Mouse (Mus musculus) lung, embryonic 14.5 days (tissue): Measurements from ENCODE around the gene Rplp0. TPM values are rescaled to one million over a fixed set of nuclear protein-coding genes. Genes with fewer than 3 reads are reported as not detected.
A peak's percentile ranks its signal among the peaks of the same experiment; 100 is the strongest.

Experiments
- ATAC-seq: fragments of 200-750 bp; cut with Nextera tagmentation; 2 replicates; pipeline ENCODE4 v1.8.0; 2017; ENCODE audit warnings: mild to moderate bottlenecking, moderate TSS enrichment, moderate library complexity; ENCODE audit not compliant: insufficient read depth
- DNase-seq: peaks from one replicate; pipeline ENCODE4 v3.0.0-alpha.2; 2015
- H3K27ac ChIP-seq: fragments of 300-500 bp; sonication (generic); 2 replicates; pipeline ENCODE4 v1.5.1; 2014; ENCODE audit warnings: low read depth, mild to moderate bottlenecking, moderate library complexity
- H3K27me3 ChIP-seq: fragments of 300-500 bp; sonication (generic); 2 replicates; pipeline ENCODE4 v1.6.1; 2014; ENCODE audit warnings: low read length, control low read depth; ENCODE audit not compliant: insufficient read depth
- H3K36me3 ChIP-seq: fragments of 300-500 bp; sonication (generic); 2 replicates; pipeline ENCODE4 v1.6.1; 2014; ENCODE audit warnings: control low read depth; ENCODE audit not compliant: insufficient read depth
- H3K4me1 ChIP-seq: fragments of 300-500 bp; sonication (generic); 2 replicates; pipeline ENCODE4 v1.6.1; 2014; ENCODE audit warnings: antibody characterized with exemption, control low read depth; ENCODE audit not compliant: insufficient read depth
- H3K4me2 ChIP-seq: fragments of 300-500 bp; sonication (generic); 2 replicates; pipeline ENCODE4 v1.6.1; 2014; ENCODE audit warnings: mild to moderate bottlenecking
- H3K4me3 ChIP-seq: fragments of 300-500 bp; sonication (generic); 2 replicates; pipeline ENCODE4 v1.5.1; 2014; ENCODE audit warnings: low read depth, low read length
- H3K9ac ChIP-seq: fragments of 300-500 bp; sonication (generic); 2 replicates; pipeline ENCODE4 v1.6.1; 2014
- H3K9me3 ChIP-seq: fragments of 300-500 bp; sonication (generic); 2 replicates; pipeline ENCODE4 v1.6.1; 2016; ENCODE audit warnings: low read depth, low read length, control low read depth
- CTCF ChIP-seq: IDR thresholded peaks from 2 replicates; pipeline ENCODE4 v1.5.1; 2016; ENCODE audit warnings: antibody characterized with exemption, low read depth
- WGBS: fragments of 180-500 bp; shearing (Covaris S2); extraction: QIAGEN DNeasy Blood & Tissue Kit; methylation state at CpG from one replicate; pipeline ENCODE4 v1.1.7; 2014; 5-methylcytosine and 5-hydroxymethylcytosine counted together
- polyA plus RNA-seq: library from polyadenylated mRNA; unstranded; fragments of >200 nt; fragmentation: Nextera tagmentation; extraction: Ambion mirVana; gene quantifications from 2 replicates; pipeline ENCODE4 v1.2.1, GENCODE M21; 2014

Rplp0 gene
- polyA plus RNA-seq, 1 experiment from 2014 or later = 1,954 TPM

DNA sequence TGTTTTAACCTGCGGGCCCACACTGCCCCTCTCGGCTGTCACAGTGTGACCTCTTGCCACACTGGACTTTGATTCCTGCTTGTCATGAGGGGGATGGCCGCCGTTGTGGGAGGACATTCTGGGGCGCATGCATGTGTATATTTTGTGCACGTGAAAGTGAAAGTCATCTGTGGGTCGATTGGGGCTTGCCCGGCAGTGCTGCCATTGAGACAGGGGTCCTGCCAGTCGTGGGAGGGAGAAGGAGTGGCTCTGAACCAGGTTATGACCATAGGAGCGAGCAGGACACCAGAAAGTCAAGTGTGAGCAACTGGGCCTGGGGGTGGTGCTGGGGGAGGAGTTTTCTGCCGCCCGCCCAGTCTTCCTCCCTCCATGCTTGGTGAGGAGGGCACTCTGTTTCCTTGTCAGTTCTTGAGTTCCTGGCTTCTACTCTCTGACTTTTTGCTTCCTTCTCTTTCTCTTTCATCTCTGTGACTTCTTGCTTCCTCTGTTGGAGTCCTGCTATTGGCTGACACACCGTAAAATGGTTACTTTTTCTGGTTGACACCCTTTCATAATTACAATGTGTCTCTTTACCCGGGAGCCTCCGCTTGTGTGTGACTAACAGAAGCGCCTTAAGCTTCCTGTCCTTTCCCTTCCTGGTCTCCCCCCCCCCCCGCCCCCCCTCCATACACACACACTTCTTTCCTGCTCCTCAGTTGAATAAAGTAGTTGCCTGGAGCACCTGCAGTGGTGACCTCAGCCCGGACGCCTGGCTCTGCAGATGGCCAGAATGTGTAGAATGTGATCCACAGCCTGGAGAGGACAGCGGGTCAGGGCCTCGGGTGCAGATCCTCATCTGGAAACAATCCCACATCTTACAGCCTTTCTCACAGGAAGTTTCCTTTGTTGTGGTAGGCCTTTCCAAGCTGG lies 37.5 kb upstream of the Rplp0 start:
- no peaks in the 10 kb centered on the region for H3K9me3 ChIP-seq
- H3K27ac ChIP-seq = peak overlapping the region; percentile 78
- TF ChIP-seq CTCF = no peak
- H3K27me3 ChIP-seq = no peaks in the 10 kb centered on the region
- 37% methylated on average over 21 of the region's 21 CpGs for WGBS
- H3K4me3 ChIP-seq = no peak overlapping the region
- H3K36me3 ChIP-seq = 0 out of 2 replicates have a peak, but pooled peaks cover 8% of the 10 kb centered on the region
- H3K4me1 ChIP-seq = peaks cover 24% of the 10 kb centered on the region
- no peak overlapping the region for H3K9ac ChIP-seq
- ATAC-seq = no peak
- peak overlapping the region; percentile 35 for H3K4me2 ChIP-seq
- DNase-seq = peak; percentile 68

DNA sequence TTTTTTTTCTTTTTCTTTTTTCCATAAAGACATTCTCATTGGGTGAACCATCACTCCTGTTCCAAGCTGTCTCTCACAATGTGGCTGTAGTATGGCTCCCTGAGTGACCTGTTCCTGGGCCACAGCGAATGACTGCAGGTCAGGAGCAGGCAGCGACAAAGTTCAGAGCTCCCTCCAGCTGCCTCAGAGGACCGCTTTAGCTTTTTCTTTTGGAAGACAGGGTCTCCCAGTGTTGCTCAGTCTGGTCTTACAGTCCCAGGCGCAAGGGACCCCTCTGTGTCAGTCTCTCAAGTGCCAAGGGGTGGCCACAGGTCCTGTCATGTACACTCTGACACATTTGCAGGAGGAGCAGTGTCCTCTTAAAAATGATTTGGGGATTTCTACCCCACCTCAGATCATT lies 36.7 kb upstream of the Rplp0 start:
- WGBS = 80% methylated on average over 4 of the region's 4 CpGs
- TF ChIP-seq CTCF = no peak
- ATAC-seq (no peak), DNase-seq (no peak)
- Histone ChIP-seq H3K9ac (no peak overlapping the region), H3K9me3 (no peaks in the 10 kb centered on the region), H3K27me3 (no peaks in the 10 kb centered on the region), H3K36me3 (0 out of 2 replicates have a peak, but pooled peaks cover 5% of the 10 kb centered on the region), H3K4me3 (no peak overlapping the region), H3K4me2 (no peak overlapping the region), H3K4me1 (peaks cover 24% of the 10 kb centered on the region), H3K27ac (peak overlapping the region; percentile 78)

DNA sequence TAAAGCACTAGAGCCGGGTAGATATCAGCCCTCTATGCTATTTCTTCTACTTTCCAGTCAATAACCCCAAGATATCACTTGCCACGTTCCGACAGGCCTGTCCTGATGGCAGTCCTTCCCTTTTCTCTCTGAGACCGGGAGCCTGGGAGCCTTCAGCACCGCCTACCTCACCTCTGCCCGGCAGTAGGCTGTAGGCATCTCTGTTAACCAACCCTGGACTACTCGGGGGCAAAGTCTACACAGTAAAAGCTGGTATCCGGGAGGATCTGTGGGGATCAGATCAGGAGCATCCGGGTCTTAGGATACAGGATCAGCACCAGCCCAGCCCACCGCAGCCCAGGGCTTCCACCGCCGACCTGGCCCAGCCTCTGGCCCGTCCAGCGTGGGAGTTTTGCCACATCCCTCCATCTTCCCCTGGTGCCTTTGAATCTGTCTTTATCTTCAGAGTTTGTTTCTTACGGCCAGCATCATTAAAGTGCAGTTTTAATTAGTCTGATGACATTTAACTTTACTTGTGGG lies 36.2 kb upstream of the Rplp0 start:
- H3K27me3 ChIP-seq = no peaks in the 10 kb centered on the region
- no peak overlapping the region for H3K4me3 ChIP-seq
- peak overlapping the region; percentile 78 for H3K27ac ChIP-seq
- peaks cover 24% of the 10 kb centered on the region for H3K4me1 ChIP-seq
- no peaks in the 10 kb centered on the region for H3K9me3 ChIP-seq
- H3K36me3 ChIP-seq = 0 out of 2 replicates have a peak, but pooled peaks cover 3% of the 10 kb centered on the region
- DNase-seq (no peak), ATAC-seq (no peak)
- TF ChIP-seq CTCF = no peak
- WGBS = 56% methylated on average over 15 of the region's 15 CpGs
- no peak overlapping the region for H3K4me2 ChIP-seq
- H3K9ac ChIP-seq = no peak overlapping the region

DNA sequence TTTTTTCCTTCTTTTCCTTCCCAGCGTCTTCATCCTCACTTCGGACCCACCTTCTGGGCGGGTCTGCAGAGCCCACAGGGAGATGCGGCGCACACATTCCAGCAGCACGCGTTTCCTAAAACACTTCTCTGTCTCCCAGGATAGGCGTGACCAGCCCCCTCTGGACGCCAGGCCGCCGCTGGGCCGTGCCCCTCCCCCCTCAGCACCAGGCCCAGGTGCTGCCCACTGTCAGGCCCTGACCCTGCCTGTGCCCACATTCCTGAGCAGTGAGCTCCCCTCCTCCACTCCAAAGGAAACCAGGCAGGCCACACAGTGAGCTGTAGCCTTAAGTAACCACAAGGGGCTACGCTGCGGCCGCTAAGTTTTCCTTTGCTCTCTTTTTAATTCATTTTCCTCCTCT lies 35.3 kb upstream of the Rplp0 start:
- DNase-seq (peak; percentile 75), ATAC-seq (peak; percentile 73)
- H3K27ac ChIP-seq = peak overlapping the region; percentile 74
- H3K4me3 ChIP-seq = no peak overlapping the region
- no peaks in the 10 kb centered on the region for H3K9me3 ChIP-seq
- peak overlapping the region; percentile 48 for H3K4me2 ChIP-seq
- no peaks in the 10 kb centered on the region for H3K36me3 ChIP-seq
- no peaks in the 10 kb centered on the region for H3K27me3 ChIP-seq
- WGBS = 6% methylated on average over 15 of the region's 15 CpGs
- peaks cover 28% of the 10 kb centered on the region for H3K4me1 ChIP-seq
- H3K9ac ChIP-seq = peak overlapping the region; percentile 37; the same call in 1 of the 2 replicates
- TF ChIP-seq CTCF = peak; percentile 66

DNA sequence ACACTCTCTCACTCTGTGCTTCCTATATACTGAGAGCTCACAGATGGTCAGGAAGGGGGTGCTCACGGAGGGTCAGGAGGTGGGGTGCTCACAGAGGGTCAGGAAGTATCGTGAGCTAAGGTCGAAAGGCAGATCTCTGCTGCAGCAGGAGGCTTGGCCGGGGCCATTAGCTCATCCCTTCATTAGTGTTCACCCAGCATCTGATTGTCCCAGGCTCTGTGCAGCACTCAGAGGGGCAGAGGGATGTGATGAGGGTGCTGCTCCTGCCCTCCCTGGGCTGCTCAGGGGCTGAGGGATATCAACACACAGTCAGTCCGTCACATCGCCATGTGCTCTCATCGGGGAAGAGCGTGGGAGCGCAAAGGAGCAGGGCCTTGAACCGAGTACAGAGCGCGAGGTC lies 34.8 kb upstream of the Rplp0 start:
- Histone ChIP-seq H3K4me3 (no peak overlapping the region), H3K9ac (peak overlapping the region; percentile 37; the same call in 1 of the 2 replicates), H3K36me3 (no peaks in the 10 kb centered on the region), H3K4me1 (peaks cover 33% of the 10 kb centered on the region), H3K4me2 (peak overlapping the region; percentile 48), H3K27me3 (no peaks in the 10 kb centered on the region), H3K27ac (peak overlapping the region; percentile 74), H3K9me3 (no peaks in the 10 kb centered on the region)
- 25% methylated on average over 12 of the region's 12 CpGs for WGBS
- ATAC-seq = peak; percentile 22; the same call in 1 of the 2 replicates
- DNase-seq = no peak
- TF ChIP-seq CTCF = no peak

DNA sequence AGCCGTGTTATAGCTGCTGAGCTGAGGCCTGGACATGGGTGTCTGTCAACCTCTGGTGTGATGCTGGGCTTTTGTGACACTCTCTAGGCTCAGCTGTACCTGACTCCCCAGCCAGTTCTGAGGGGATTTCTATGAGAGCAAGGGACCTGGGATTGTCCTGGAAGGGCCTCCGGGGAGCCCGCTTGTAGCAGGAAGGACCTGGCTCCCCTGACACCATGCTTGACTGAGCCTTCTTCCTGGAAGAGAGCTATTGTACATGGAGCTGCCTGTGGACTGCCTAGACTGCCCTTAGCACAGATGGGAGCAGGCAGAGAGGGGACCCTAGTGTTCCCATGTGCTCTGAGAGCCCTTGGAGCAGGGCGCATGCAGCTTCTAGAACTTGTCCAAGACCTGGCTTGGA lies 33.9 kb upstream of the Rplp0 start:
- Histone ChIP-seq H3K27me3 (no peaks in the 10 kb centered on the region), H3K9me3 (no peaks in the 10 kb centered on the region), H3K4me1 (peaks cover 42% of the 10 kb centered on the region), H3K36me3 (no peaks in the 10 kb centered on the region), H3K9ac (no peak overlapping the region), H3K4me3 (no peak overlapping the region), H3K4me2 (no peak overlapping the region), H3K27ac (no peak overlapping the region)
- DNase-seq (no peak), ATAC-seq (no peak)
- TF ChIP-seq CTCF = no peak
- 84% methylated on average over 4 of the region's 4 CpGs for WGBS

DNA sequence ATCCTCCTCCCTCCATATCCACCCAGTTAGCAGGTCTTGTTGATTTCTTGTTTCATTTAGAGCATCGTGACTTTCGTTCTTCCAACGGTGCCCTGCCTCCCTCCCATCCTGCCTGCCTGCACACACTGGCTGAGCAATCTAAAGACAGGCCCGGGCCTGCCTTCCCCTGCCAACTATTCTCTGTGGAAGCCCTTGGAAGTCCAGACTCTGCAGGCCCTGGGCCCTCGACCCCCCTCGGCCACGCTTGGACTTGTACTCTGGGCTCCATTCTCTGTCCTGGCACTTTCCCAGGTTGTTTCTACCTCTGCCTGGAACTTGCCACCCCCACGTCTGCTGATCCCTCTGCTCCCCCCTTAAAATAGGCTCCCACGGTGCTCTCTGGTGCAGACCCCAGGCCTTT lies 33.3 kb upstream of the Rplp0 start:
- TF ChIP-seq CTCF = no peak
- WGBS = 73% methylated on average over 9 of the region's 9 CpGs
- H3K4me1 ChIP-seq = peaks cover 47% of the 10 kb centered on the region
- H3K4me2 ChIP-seq = no peak overlapping the region
- DNase-seq = no peak
- H3K27me3 ChIP-seq = no peaks in the 10 kb centered on the region
- no peak for ATAC-seq
- no peak overlapping the region for H3K27ac ChIP-seq
- H3K9me3 ChIP-seq = no peaks in the 10 kb centered on the region
- no peaks in the 10 kb centered on the region for H3K36me3 ChIP-seq
- H3K9ac ChIP-seq = 0 out of 2 replicates have a peak overlapping the region, but pooled peaks have one; percentile 13
- no peak overlapping the region for H3K4me3 ChIP-seq
